Mouse (Mus musculus) hindbrain, postnatal 0 days (tissue): ENCODE measurements around the gene Fbxl18. TPM values are rescaled to one million over a fixed set of nuclear protein-coding genes. Genes with fewer than 3 reads are reported as not detected.

Experiments used
- ATAC-seq: fragments of 200-750 bp; cut with Nextera tagmentation; 2 replicates; pipeline ENCODE4 v1.8.0; 2017; ENCODE audit warnings: mild to moderate bottlenecking, moderate TSS enrichment, moderate library complexity
- DNase-seq: peaks from one replicate; pipeline ENCODE4 v3.0.0-alpha.2; 2015; ENCODE audit warnings: low spot score
- H3K27ac ChIP-seq: fragments of 300-500 bp; sonication (generic); 2 replicates; pipeline ENCODE4 v1.5.1; 2014; ENCODE audit warnings: mild to moderate bottlenecking
- H3K27me3 ChIP-seq: fragments of 300-500 bp; sonication (generic); 2 replicates; pipeline ENCODE4 v1.6.1; 2014; ENCODE audit warnings: low read length, mixed read lengths; ENCODE audit not compliant: insufficient read depth
- H3K36me3 ChIP-seq: fragments of 300-500 bp; sonication (generic); 2 replicates; pipeline ENCODE4 v1.6.1; 2014; ENCODE audit warnings: low read length, mixed read lengths; ENCODE audit not compliant: insufficient read depth
- H3K4me1 ChIP-seq: fragments of 300-500 bp; sonication (generic); 2 replicates; pipeline ENCODE4 v1.6.1; 2014; ENCODE audit warnings: antibody characterized with exemption, low read length, mixed read lengths; ENCODE audit not compliant: insufficient read depth
- H3K4me2 ChIP-seq: fragments of 300-500 bp; sonication (generic); 2 replicates; pipeline ENCODE4 v1.6.1; 2014; ENCODE audit warnings: low read depth, mild to moderate bottlenecking, low read length, moderate library complexity, mixed read lengths
- H3K4me3 ChIP-seq: fragments of 300-500 bp; sonication (generic); 2 replicates; pipeline ENCODE4 v1.5.1; 2014; ENCODE audit warnings: low read length
- H3K9ac ChIP-seq: fragments of 300-500 bp; sonication (generic); replicated peaks from 2 replicates; pipeline ENCODE4 v1.6.1; 2014; ENCODE audit warnings: mild to moderate bottlenecking, low read length, moderate library complexity, mixed read lengths
- H3K9me3 ChIP-seq: fragments of 300-500 bp; sonication (generic); 2 replicates; pipeline ENCODE4 v1.6.1; 2016; ENCODE audit warnings: low read length, mixed read lengths
- CTCF ChIP-seq: IDR thresholded peaks from 2 replicates; pipeline ENCODE4 v1.5.1; 2016; ENCODE audit warnings: antibody characterized with exemption, control low read depth, low read depth
- WGBS: fragments of 180-500 bp; shearing (Covaris S2); extraction: QIAGEN DNeasy Blood & Tissue Kit; methylation state at CpG from one replicate; pipeline ENCODE4 v1.1.7; 2014; 5-methylcytosine and 5-hydroxymethylcytosine counted together
- polyA plus RNA-seq: library from polyadenylated mRNA; unstranded; fragments of >200 nt; fragmentation: Nextera tagmentation; extraction: Ambion mirVana; gene quantifications from 2 replicates; pipeline ENCODE4 v1.2.1, GENCODE M21; 2015
- total RNA-seq: library from RNA; depleted of rRNA; stranded (reverse); fragments of >200 nt; gene quantifications from 2 replicates; pipeline ENCODE4 v1.2.3, GENCODE M21; 2014

Fbxl18 gene
- total and polyA plus RNA-seq, 2 experiments from 2014 or later, result 31.4 to 68.6 TPM

DNA sequence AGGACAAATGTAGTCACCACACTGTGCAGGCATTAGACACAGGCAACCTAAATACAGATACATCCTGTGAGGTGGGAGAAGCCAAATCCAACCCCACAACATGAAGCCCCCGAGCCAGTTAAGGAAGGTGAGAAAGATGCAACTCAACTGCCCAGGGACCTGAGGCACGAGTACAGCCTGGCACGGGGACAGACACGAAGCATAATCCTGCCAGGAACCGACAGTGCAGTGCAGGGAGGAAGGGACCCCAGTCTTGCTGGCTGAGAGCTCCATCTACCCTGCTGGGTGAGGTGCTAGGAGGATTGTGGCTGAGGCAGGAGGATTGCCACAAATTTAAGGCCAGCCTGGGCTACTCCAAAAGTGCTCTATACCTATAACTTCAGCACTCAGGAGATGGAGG, 18.3 kb downstream of the Fbxl18 start:
- Histone ChIP-seq H3K27me3 (no peaks in the 10 kb centered on the region), H3K4me2 (no peak overlapping the region), H3K36me3 (peaks cover 2% of the 10 kb centered on the region), H3K27ac (no peak overlapping the region), H3K9ac (no peak overlapping the region), H3K9me3 (no peaks in the 10 kb centered on the region), H3K4me3 (no peak overlapping the region), H3K4me1 (peaks cover 14% of the 10 kb centered on the region; the same call in 1 of the 2 replicates)
- no peak for DNase-seq
- peak; percentile 4; the same call in 1 of the 2 replicates for ATAC-seq
- WGBS, result 57% methylated on average over 5 of the region's 5 CpGs
- no peak for TF ChIP-seq CTCF

DNA sequence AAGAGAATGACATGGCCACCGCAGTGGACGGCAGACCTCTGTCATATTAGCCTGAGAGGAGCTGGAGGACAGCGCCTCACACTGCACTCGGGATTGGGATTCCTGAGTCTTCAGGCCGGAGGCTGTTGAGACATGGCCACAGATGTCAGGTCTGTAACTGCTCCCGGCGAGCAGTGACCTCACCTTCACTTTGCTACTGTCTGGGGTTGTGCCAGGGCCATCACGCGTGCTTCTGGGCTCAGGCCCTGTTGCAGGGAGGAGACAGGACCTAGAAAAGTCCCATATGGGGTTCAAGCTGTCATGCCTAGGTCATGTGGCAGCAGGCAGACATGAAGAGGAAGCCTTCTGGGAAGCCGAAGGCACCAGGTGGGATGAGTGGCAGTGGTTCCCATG, 19.7 kb downstream of the Fbxl18 start:
- no peak for TF ChIP-seq CTCF
- ATAC-seq (no peak), DNase-seq (no peak)
- H3K27me3 ChIP-seq, result no peaks in the 10 kb centered on the region
- no peak overlapping the region for H3K9ac ChIP-seq
- no peak overlapping the region for H3K27ac ChIP-seq
- WGBS, result 67% methylated on average over 10 of the region's 10 CpGs
- H3K9me3 ChIP-seq, result no peaks in the 10 kb centered on the region
- H3K4me1 ChIP-seq, result peaks cover 5% of the 10 kb centered on the region; the same call in 1 of the 2 replicates
- H3K4me2 ChIP-seq, result no peak overlapping the region
- H3K4me3 ChIP-seq, result no peak overlapping the region
- H3K36me3 ChIP-seq, result peaks cover 9% of the 10 kb centered on the region

DNA sequence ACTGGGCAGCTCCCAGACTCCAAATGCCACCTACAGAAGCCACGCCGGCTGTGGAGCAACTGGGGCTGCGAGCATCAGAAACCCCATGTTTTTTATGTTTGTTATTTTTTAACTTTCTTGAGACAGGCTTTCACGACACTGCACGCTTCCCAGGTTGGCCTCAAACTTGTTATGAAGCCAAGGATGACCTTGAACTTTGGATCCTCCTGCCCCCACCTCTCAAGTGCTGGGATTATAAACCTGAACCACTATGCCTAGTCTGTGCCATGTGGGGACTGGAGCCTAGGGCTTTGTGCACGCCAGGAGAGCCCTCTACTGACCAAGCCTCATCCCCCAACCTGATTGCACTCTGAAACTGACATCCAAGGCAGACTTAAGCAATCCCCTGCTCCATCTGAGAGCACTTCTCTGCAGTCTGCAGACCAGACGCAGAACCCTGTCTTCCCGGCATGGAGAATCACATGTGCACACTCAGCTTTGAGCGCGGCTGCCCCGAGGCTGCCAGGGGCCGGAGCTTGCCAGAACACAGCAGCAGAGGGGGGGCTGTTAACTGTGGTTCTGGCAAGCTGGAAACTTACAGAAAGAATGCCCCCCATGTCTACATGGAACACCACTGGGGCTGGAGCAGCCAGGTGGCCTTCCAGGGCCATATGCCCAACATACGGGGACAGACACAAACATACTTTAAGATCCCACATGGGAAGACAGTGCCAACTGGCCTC, 20.3 kb downstream of the Fbxl18 start:
- Histone ChIP-seq H3K9me3 (no peaks in the 10 kb centered on the region), H3K4me2 (no peak overlapping the region), H3K4me1 (peaks cover 5% of the 10 kb centered on the region; the same call in 1 of the 2 replicates), H3K4me3 (no peak overlapping the region), H3K9ac (no peak overlapping the region), H3K36me3 (peaks cover 9% of the 10 kb centered on the region), H3K27me3 (no peaks in the 10 kb centered on the region), H3K27ac (no peak overlapping the region)
- DNase-seq (peak; percentile 58), ATAC-seq (peak; percentile 3; the same call in 1 of the 2 replicates)
- peak; percentile 33 for TF ChIP-seq CTCF
- 67% methylated on average over 13 of the region's 13 CpGs for WGBS

DNA sequence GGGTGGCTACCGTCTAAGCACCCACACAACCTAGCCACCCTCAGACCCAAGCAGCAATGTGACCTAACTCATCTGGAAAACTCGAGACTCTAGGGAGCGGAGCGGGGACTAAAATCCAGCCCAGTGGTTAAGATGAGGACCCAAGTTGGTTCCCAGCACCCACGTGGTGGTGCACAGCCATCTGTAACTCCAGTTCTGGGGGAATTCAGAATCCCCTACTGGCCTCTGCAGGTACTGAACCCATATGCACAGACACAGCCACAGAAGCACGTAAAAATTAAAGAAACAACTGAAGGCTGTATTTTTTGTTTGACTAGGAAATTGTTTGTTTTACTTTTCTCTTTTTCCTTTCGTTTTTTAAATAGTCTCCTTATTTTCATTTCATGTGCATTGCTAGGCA, 21.5 kb downstream of the Fbxl18 start:
- no peak overlapping the region for H3K9ac ChIP-seq
- H3K9me3 ChIP-seq, result no peaks in the 10 kb centered on the region
- H3K4me2 ChIP-seq, result no peak overlapping the region
- no peak overlapping the region for H3K27ac ChIP-seq
- H3K36me3 ChIP-seq, result peaks cover 9% of the 10 kb centered on the region
- H3K27me3 ChIP-seq, result no peaks in the 10 kb centered on the region
- ATAC-seq, result no peak
- peak; percentile 28; the same call in 1 of the 2 replicates for TF ChIP-seq CTCF
- H3K4me1 ChIP-seq, result peaks cover 5% of the 10 kb centered on the region; the same call in 1 of the 2 replicates
- H3K4me3 ChIP-seq, result no peak overlapping the region
- no peak for DNase-seq
- 96% methylated on average over 7 of the region's 7 CpGs for WGBS

DNA sequence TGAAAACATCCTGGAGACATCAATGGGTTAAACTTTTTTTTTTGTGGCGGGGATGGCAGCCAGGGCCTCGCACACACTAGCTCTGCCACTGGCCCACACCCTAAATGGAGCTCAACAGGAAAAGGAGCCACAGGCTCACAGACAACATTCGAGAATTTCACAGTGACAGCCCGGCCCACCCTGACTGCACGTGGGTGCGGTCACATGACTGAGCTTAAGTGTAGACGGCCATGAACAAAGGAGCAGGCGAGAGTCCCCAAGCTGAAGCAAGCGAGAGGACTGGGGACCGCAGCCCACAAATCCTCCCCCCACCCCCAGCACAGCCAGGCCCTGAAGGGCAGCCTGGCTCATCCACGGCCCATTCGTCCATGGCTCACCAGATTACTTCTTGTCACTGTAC, 23.5 kb downstream of the Fbxl18 start:
- Histone ChIP-seq H3K4me3 (no peak overlapping the region), H3K4me1 (no peaks in the 10 kb centered on the region), H3K36me3 (peaks cover 9% of the 10 kb centered on the region), H3K9me3 (no peaks in the 10 kb centered on the region), H3K27me3 (no peaks in the 10 kb centered on the region), H3K4me2 (no peak overlapping the region), H3K9ac (no peak overlapping the region), H3K27ac (no peak overlapping the region)
- 49% methylated on average over 12 of the region's 12 CpGs for WGBS
- ATAC-seq (no peak), DNase-seq (no peak)
- no peak for TF ChIP-seq CTCF

DNA sequence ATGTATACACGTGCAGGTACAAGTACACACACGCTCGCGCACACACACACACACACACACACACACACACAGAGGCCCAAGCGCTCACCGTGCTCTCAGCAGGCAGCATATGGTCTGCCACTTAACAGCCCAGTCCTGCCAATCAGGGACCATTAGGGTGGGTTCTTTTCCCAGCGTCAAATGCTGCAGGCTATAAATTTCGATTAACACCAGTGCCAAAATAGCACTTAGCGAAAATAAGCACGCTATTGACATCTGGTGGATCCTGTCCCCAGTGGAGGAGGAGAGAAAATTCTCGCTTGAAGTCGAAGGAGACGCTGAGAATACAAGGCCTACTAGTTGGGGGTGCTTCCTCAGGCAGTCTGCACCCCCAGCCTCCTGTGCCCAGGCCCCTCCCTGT, 25.8 kb downstream of the Fbxl18 start:
- H3K27me3 ChIP-seq, result no peaks in the 10 kb centered on the region
- no peak overlapping the region for H3K4me2 ChIP-seq
- peaks cover 9% of the 10 kb centered on the region; the same call in 1 of the 2 replicates for H3K36me3 ChIP-seq
- WGBS, result 40% methylated on average over 13 of the region's 13 CpGs
- DNase-seq (peak; percentile 81), ATAC-seq (peak; percentile 67)
- no peaks in the 10 kb centered on the region for H3K4me1 ChIP-seq
- no peaks in the 10 kb centered on the region for H3K9me3 ChIP-seq
- H3K4me3 ChIP-seq, result no peak overlapping the region
- no peak overlapping the region for H3K9ac ChIP-seq
- peak overlapping the region; percentile 41 for H3K27ac ChIP-seq
- TF ChIP-seq CTCF, result peak; percentile 47

DNA sequence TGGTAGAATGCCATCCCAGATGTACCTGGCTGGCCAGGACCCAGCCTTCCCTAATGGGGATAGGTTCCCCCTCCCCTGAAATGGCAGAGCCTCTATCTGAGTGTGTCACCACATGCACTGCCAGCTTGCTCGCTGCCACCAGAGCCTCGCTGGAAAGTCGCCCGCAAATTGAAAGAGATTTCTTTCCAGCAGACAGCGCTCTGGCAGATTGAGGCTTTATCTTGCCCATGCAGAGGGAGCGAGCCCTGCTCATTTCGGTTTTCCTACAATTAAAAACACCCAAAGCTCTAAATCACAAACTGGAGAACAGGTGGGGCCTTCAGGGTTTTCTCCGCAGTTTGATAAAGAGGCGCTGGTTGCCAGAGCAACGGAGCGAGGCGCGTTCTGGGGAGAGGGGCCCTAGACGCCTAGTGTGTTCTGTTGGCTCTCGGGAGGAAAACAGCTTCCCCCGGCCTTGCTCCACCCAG, 37.4 kb downstream of the Fbxl18 start:
- H3K9ac ChIP-seq, result 0 out of 2 replicates have a peak overlapping the region, but pooled peaks have one; percentile 13

More for the DNA sequence above, 37.4 kb downstream of the Fbxl18 start:
- H3K4me3 ChIP-seq, result no peak overlapping the region
- peak; percentile 28 for TF ChIP-seq CTCF
- ATAC-seq, result peak; percentile 62
- no peaks in the 10 kb centered on the region for H3K36me3 ChIP-seq
- 20% methylated on average over 16 of the region's 16 CpGs for WGBS
- 0 out of 2 replicates have a peak, but pooled peaks cover 3% of the 10 kb centered on the region for H3K4me1 ChIP-seq
- peak overlapping the region; percentile 72 for H3K27ac ChIP-seq
- no peaks in the 10 kb centered on the region for H3K27me3 ChIP-seq
- H3K9me3 ChIP-seq, result no peaks in the 10 kb centered on the region
- peak overlapping the region; percentile 33 for H3K4me2 ChIP-seq
- DNase-seq, result peak; percentile 89
